Mouse (Mus musculus) urinary bladder, postnatal 25 days (tissue): ENCODE results near the gene Dcaf12l1.
A peak's percentile ranks its signal among the peaks of the same experiment; 100 is the strongest.
"Not testable (repeated sequence)": the region's sequence is repeated elsewhere in the genome, so short reads cannot be mapped to it uniquely, and the experiment has no call there.

Source experiments
- DNase-seq: peaks from one replicate; pipeline ENCODE4 v3.0.0; 2022; ENCODE audit warnings: low spot score

The Dcaf12l1 gene

DNA sequence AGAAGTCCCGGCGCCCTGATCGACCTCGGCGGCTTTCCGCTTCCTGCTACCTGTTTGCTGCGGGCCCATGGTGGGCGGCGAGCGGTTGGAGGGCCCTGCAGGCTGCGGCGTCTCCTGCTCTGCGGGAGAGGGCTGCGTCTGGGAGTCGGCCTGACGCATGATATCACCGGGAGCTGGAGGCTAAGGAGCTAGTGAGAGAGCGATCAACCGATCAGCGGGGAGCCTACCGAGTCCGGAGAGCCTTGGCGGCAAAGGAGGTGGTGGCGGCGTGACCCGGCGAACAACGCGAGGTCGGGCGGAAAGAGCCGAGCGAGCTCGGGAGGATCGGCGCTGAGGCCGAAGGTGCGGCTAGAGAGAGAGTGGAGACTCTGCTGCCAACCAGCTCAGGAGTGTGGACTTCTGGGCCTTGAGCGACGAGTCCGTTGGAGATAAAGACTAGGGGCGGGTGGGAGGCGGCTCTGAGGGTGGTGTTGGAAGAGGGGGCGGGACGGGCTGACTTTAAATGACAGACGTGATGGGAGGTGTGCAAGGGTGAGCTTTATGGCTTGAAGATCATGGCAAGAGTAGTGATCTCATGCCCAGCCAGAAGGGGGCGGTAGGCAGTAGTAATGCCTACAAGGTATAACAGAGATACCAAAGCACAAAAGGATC lies at the start of gene Dcaf12l1:
Dcaf12l1 (minus strand) TSS at position 437 of the 651 bp plus-strand sequence.
- peak; percentile 58 for DNase-seq

DNA sequence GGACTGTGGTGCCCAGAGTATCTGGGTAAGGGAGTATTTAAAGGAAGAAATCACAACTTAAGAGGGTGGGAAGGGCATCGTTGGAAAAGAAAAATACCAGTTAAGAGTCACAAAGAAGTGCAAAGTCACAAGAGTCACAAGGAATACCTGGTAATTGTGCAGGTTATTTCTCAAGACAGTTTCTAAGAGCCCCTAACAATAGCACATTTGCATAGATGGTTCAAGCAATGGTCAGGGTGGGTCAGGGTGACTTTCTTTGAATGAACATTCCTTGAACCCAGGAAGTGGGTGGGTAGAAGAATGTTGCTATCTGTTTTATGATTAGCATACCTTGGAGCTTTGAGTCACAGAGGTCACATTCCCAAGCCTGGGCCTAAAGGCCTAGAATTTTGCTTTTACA lies 19.4 kb upstream of the Dcaf12l1 start:
- DNase-seq: not testable (repeated sequence)

DNA sequence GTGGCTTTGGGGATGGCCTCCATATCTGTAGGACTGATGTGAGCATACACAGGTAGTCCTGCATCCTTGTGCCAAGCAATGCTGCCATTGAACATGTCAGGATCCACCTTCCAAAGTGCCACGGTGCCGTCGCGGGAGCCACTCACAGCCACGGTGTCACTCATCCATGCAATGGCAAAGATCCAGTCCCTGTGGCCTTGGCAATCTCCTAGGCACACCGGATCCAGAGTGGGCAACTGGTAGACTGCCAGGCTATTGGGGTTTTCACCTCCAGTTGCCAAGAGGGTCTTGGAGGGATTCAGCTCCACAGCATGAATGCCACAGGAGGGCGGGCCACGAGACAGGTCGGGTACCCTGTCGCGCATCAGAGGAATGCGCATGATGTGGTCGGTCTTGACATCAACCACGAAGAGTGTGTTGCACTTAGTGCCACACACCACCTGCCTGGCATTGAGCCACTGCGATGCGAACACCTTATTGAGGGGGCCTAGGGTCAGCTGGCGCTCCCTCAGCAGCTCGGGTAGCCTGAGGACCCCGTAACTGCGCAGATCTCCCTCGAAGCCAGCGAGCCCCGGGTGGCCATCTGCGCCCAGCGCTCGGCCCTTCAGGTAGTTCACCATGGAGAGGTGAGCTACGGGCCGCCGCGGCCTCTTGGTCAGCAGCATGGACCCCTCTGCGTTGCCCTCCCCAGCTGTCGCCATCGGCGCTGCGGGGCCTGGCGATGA lies 799 bp downstream of the Dcaf12l1 start:
- no peak for DNase-seq
